Mouse (Mus musculus) brown adipose tissue, adult 24 weeks (tissue): ENCODE results near the gene Cln5. TPM values are rescaled to one million over a fixed set of nuclear protein-coding genes. Genes with fewer than 3 reads are reported as not detected.

Experiments used
- polyA plus RNA-seq: library from polyadenylated mRNA; stranded (reverse); fragments of >200 nt; gene quantifications from 2 replicates; pipeline ENCODE4 v1.2.4, GENCODE M21; 2012; ENCODE audit not compliant: missing spikeins, insufficient read depth, insufficient read length

Gene Cln5
- polyA plus RNA-seq, 1 experiment = 27.2 TPM

Other genes starting within 250 kb of the Cln5 start
- 22.4 and 27.7 TPM in 2 replicates for gene Kctd12, start 87.6 kb upstream of the Cln5 start, polyA plus RNA-seq
- not detected in 2 replicates for gene Acod1, start 23.2 kb upstream of the Cln5 start, polyA plus RNA-seq
- gene Fbxl3, start 29.4 kb downstream of the Cln5 start, polyA plus RNA-seq = 28.3 and 43.4 TPM in 2 replicates